Mouse (Mus musculus) gonadal fat pad, adult 2 months (tissue): ENCODE results near the gene Tas1r3. TPM values are rescaled to one million over a fixed set of nuclear protein-coding genes. Genes with fewer than 3 reads are reported as not detected.

Experiments
- DNase-seq: peaks from one replicate; pipeline ENCODE4 v3.0.0-alpha.2; 2012; ENCODE audit warnings: low read depth
- polyA plus RNA-seq: library from polyadenylated mRNA; depleted of rRNA; stranded (reverse); fragments of >200 nt; gene quantifications from 2 replicates; pipeline ENCODE4 v1.2.3, GENCODE M21; 2012; rRNA removed

The Tas1r3 gene
- 0.34 and 0.43 TPM in 2 replicates for polyA plus RNA-seq

- DNase-seq, result no peak
Observed at GRCm38 (mm10) chr4:155863001-155863400, at the start of gene Tas1r3. Tas1r3 (minus strand) TSS chr4:155863362.

DNA sequence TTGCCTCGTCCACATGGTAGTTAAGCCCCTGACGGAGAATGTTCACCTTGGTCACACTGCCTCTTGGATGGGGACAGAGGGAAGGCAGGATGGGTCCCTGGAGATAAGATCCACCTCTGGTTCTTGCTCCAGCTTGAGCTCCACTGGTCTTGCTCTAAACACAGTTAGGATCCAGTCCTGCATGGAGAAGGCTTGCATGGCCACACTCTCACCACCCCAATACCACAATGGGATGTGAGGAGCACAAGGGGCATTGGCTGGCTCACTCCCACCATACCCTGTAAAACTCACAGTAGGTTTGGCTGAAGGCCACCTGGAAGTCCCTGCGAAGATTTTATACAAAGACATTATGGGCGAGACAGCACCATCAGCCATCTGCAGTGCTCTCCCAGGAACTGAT lies 45.6 kb upstream of the Tas1r3 start:
- no peak for DNase-seq

GRCm38 (mm10) chr4:155908281-155908680 lies 45.1 kb upstream of the Tas1r3 start:
- no peak for DNase-seq

GRCm38 (mm10) chr4:155907003-155907402 lies 43.8 kb upstream of the Tas1r3 start:
- DNase-seq, result no peak

GRCm38 (mm10) chr4:155906125-155906524 lies 43.0 kb upstream of the Tas1r3 start:
- DNase-seq, result no peak

GRCm38 (mm10) chr4:155905634-155906033 lies 42.5 kb upstream of the Tas1r3 start:
- no peak for DNase-seq

DNA sequence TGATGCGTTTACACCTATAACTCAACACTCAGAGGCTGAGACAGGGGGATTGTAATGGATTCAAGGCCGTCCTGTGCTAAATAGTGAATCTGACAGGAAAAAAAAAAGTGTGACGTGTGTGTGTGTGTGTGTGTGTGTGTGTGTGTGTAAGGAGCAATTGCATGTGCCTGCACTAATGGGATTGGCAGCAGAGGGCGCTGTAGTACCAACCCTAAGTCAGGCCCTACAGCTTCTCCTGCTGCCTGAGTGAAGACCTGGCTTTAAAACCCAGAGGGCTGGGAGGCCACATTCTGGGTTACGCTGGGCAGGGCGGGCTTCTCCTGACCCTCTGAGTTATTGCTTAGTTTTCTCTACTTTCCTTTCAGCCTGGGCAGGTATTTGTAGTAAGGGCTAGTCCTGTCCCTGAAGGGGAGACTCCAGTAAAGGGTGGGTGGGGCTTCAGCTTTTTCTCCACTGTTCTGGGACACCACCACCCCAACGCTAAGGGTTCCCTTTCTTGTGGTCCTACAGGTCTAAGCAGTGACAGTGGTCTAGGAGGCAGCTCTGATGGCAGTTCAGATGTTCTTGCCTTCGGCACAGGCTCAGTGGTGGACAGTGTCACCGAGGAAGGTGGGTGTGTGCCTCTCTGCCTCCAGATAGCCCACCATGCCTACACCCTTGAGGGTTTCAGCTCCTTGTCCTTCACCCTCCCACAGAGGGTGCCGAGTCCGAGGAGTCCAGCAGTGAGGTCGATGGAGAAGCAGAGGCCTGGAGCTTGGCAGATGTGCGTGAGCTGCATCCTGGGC lies 41.3 kb upstream of the Tas1r3 start:
- no peak for DNase-seq

DNA sequence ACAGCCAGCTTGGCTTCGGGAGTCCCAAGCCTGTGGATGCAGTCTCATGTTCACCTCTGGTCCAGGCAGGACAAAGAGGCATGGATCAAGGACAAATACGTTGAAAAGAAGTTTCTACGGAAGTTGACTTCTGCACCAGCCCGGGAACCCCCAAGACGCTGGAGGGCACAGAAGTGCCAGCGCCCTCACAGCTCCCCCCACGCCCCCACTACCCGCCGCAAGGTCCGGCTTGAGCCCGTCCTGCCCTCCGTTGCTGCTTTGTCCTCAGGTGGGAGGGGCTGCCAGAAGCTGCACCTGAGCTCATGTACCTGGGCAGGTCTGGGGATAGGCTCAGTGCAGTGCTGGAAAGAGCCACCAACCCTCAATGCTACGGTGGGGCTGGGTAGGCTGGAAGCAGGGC lies 40.1 kb upstream of the Tas1r3 start:
- DNase-seq, result no peak

GRCm38 (mm10) chr4:155901205-155901604 lies 38.0 kb upstream of the Tas1r3 start:
- DNase-seq, result no peak

DNA sequence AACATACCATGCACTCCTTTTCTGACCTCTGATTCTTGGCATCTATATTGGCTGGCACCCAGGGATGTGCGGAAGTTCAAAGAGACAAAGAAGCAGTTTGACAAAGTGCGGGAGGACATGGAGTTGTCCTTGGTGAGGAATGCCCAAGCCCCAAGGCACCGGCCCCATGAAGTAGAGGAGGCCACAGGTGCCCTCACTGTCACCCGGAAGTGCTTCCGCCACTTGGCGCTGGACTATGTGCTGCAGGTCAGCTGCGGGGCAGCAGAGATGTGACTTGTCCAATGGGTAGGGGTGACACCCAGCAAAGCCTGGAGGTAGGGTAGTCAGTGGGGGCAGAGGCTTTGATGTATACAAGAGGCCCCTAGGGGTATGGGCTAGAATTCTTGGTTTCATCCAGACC lies 36.2 kb upstream of the Tas1r3 start:
- no peak for DNase-seq

DNA sequence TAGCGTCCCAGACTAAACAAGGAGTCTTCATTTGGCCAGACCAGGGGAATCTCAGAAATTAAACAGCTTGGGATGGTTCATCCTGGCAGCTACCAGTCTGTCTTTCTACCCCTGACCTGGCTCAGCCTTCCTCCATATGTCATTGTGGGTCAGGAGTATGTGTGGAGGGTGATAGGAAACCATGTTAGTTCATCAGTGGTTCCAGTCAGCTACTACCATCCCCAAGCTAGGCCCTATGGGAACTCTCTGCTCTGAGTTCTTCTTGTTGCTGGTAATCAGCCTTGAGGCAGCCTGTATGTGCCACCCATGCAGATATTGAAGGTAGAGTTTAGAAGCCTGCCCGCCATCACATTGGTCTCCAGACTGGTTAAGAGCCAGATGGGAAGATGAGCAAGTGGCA lies 35.2 kb upstream of the Tas1r3 start:
- DNase-seq, result no peak

- DNase-seq, result no peak
Observed at GRCm38 (mm10) chr4:155896461-155896860, 33.3 kb upstream of the Tas1r3 start.

- no peak for DNase-seq
Observed at GRCm38 (mm10) chr4:155895826-155896225, 32.7 kb upstream of the Tas1r3 start.

GRCm38 (mm10) chr4:155895216-155895615 lies 32.1 kb upstream of the Tas1r3 start:
- no peak for DNase-seq

DNA sequence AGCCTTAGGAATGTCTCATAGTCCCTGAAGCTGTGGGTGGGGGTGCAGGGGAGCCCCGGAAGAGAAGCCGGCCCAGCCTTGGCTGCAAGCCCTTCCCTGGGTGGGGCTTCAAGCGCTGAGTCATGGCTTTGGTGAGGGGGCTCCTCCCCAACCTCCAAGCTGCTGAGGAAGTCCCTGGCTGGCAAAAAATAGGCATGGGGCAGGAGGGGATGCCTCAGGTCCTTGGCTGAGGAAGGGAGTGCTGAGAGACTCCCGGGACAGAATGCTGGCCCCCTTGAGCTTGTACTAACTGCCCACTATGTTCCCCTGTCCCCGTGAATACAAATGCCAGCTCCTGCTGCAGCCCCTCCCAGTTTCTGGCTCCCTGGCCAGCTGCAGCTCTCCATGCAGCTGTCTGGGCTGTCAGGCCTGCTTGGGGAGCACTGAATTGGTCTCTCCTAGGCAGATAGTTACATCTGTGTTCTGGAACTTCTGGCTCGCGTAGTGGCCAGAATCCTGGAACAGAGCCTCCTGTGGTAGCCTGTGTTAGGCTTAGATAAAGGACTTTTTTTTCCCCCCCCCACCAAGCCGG lies 31.2 kb upstream of the Tas1r3 start:
- no peak for DNase-seq

DNA sequence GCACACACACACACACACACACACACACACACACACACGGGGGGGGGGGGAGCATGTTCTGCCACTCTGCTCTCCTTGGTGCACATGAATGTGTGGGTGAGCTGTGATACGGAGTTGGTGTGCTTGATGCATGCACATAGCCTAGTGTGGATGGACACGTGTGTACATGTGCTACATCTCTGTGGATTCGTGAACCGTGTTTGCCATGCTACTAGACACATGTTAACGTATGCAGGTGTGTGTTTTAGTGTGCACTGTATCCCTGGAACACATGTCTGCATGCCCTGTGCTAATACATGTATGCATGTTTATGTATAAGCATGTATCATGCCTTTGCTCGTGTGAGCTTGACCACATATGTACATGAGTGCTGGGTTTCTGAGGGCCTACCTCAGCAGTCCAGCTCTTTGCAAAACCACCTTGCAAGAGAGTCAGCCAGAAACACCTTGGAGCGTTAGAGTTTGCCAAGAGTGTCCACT lies 30.1 kb upstream of the Tas1r3 start:
- no peak for DNase-seq

DNA sequence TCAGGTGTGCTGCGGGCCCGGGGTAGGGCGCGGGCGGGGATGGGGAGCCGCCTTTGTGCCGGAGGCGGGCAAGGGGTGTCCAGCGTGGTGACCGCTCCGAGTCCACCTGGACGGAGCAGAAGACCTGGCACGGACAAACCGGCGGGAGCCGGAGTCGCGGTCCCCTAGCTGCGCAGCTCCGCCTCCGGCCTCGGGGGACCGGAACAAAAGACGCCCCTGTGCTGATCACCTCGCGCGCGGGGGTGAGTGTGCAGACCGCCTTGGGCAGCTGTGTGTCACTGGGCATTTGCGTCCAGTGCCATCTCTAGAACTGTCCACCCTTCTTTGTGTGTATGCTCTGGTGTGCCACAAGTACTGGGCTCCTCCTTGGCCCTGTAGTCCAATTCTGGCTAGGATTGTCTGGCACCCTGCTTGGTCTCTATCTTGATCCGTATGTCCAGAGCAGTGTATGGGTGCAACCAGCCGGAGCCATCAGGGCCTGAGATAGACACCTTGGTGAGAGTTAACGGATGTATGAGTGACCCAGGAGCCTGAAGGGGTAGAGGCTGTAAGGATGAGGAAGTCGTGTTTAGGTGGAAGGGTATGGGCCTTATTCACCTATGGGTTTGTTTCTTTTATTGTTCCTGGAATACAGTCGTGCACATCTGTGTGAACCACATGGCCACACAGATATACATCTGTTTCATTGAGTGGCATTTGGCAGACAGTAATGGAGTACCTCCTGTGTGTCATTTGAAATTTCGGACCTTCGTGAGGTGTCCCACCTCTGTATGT lies 29.5 kb upstream of the Tas1r3 start:
- DNase-seq, result no peak

GRCm38 (mm10) chr4:155892017-155892416 lies 28.9 kb upstream of the Tas1r3 start:
- DNase-seq, result no peak

DNA sequence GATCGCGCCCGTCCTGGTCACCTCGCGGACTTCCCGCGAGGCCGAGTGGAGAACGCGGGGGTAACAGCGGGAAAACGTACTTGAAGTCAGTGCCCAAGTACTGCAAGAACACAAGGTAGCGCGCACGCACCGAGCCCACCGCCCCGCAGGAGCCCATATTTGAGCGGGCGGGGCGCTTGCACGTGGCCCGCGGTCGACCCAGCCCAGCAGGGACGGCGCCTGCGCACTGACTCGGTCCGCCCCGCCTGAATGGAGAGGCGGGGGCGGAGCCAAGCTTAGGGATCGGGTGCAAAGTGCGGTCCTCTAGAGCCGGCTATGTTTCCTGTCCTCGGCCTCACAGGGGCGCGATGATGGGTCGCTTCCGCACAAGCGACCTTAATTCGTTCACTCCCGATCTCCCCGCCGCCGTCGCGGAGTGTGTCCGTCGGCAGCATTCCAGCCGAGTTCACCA lies 28.4 kb upstream of the Tas1r3 start, which contains the start of the genes Pusl1 and Acap3:
Gene Pusl1 (minus strand): TSS at position 231 of the 451 bp plus-strand sequence.
Gene Acap3 (plus strand): TSS at position 272 of the 451 bp plus-strand sequence.
- DNase-seq, result no peak

DNA sequence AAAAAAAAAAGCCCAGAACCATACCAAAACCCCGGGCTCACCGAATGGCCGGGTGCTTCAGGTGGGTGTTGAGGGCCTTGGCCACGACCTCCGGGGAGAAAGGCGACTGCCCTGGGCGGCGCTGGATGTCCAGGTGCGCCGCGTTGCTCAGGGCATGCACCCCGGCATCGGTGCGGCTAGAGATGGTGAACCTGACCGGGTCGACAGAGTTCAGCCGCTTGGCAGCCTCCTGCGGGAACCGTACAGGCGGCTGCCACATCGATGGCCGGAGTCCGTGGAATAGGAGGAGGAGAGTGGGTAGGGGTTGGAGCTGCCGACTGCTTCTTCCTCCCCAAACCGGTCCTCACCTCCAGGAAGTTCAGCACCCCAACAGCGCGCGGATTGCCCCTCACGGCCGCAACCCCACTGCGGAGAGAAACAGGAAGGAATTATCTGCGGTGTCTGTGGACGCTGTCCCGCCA lies 27.9 kb upstream of the Tas1r3 start:
- no peak for DNase-seq

DNA sequence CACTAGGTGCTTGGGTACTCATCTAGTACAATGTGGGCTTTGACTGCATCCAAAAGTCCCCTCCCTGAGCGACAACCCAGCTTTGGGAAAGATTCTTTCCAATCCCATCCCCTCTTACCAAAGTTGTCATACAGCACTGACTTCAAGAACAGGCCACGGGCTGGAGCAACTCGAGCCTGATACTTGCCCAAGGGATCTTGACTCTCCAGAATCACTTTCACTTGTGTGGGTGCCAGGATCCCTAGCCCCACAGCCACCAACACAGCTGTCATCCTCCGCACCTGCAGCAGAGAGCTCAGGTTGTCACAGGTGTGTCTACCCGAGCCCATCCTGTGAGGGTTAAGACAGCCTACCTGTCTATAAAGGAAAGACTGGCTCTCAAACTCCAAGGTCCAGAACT lies 26.2 kb upstream of the Tas1r3 start:
- DNase-seq, result no peak

DNA sequence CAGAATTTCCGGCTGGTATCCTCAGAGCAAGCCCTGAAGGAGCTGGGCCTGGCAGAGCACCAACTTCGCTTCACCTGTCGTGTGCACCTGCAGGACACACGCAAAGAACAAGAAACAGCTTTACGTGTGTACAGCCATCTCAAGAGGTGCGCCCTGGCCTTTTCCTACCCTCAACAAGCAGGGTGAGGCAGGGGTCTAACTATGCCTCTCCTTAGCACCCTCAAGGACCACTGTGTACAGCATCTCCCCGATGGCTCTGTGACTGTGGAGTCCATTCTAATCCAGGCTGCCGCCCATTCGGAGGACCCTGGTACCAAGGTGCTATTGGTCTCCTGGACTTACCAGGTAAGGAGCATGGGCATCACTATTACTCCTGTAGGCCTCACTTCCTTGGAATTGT lies 25.0 kb upstream of the Tas1r3 start:
- DNase-seq, result no peak
